Mouse (Mus musculus) mesoderm, embryonic 11.5 days (tissue): ENCODE data around the gene Churc1.

Source experiments
- DNase-seq: peaks from one replicate; pipeline ENCODE4 v3.0.0-alpha.2; 2012; ENCODE audit warnings: low read depth, low spot score

Churc1 gene

DNA sequence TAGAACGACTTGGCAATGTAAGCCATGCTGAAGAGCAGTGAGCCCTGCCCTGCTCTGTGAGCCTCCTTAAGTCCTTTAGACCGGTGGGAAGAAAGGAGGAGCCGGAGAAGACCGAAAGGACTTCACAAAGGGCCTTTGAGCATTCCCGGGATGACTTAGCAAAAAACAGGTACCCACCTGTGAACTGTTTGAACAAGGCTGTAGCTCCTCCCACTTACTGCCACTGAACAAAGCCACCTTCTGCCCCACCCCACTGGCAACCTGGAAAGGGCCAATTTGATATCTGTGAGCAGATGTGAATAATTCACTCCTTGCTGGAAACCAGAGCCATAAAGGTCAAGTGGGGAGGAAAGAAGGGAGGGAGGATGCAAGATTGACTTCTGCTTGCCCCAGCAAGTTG lies 30.0 kb downstream of the Churc1 start, which contains the start of gene Gpx2:
Gene Gpx2, minus strand, starts transcription at position 205 of the 400 bp plus-strand sequence.
- no peak for DNase-seq

- DNase-seq, result no peak
These were observed 31.7 kb downstream of the Churc1 start for GRCm38 (mm10) chr12:76796938-76797539.

GRCm38 (mm10) chr12:76798008-76798720 lies 32.8 kb downstream of the Churc1 start:
- no peak for DNase-seq

- no peak for DNase-seq
These were observed 37.7 kb downstream of the Churc1 start for GRCm38 (mm10) chr12:76803028-76803427.

GRCm38 (mm10) chr12:76803700-76804252 lies 38.4 kb downstream of the Churc1 start:
- DNase-seq, result peak; percentile 59

DNA sequence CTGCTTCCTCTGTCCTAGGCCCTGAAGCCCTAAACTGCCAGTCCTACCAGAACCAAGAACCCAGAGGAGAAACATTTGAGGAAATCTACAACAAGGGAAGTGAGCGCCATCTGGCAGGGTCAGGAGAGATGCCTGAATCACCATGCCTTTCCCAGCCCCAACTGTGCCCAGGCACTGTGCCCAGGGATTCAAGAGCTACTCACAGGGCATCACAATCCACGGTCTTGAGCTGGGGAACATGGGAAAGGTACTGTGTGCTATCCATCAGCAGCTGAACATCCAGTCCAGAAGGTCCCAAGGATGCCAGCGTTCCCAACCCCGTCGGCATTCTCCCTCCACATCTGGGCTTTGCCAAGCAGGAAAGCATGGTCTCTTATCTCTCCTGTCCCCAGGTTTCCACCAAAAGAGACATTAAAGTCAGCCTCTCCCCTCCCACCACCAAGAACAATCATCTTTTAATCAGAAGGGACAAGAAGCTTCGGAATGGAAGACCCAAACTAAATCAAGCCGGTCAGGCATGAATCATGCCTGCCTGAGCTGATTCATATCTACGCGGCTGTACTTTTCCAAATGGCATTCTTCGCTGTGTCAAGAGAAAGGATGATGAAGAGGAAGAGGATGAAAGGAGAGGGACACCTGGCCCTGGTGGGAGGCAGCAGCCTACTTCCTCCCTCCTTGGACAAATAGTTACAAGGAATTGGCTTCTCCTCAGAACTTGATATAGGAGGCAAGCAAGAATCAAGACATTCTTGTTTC lies 39.9 kb downstream of the Churc1 start:
- no peak for DNase-seq

DNA sequence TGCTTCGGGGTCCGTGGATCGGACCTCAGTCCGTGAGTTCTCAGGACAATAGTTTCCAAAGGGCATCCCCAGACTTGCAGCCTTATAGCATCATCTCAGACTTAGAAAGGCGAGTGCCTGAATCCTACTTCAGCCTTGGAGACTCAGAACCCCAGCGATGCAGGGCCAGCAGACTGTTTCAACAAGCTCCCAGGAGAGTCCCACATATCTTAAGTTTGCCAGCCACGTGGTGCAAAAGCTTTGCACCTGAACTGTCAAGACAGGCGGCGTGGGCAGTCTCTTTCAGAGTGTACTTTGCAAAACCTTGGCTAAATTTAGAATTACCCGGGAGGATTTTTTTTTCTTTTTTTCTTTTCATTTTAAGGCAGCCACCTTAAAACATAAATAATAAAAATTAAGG lies 42.5 kb downstream of the Churc1 start:
- no peak for DNase-seq

- DNase-seq, result no peak
These were observed 45.2 kb downstream of the Churc1 start for GRCm38 (mm10) chr12:76810491-76810890.

DNA sequence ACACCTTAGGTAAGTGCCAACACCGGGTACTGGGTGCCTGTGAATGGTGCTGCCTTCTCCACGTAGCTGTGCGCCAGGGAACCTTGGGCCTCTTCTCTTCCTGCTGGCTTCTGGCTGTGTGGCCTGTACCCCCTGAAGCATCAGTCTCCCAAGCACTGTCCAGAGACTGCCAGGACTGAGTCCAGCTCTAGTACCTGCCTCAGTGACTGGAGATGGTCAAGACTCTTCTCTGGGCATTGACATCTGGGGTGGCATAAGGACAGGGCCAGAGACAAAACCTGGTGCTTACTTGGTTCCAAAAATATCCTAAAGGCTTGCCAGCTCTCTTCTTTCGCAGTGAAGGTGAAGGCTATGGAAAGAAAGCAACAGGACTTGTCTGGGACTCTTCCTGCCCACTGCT lies 45.7 kb downstream of the Churc1 start:
- no peak for DNase-seq

- DNase-seq, result no peak
These were observed 48.2 kb downstream of the Churc1 start for GRCm38 (mm10) chr12:76813543-76813942.

GRCm38 (mm10) chr12:76814120-76814519 lies 48.8 kb downstream of the Churc1 start:
- DNase-seq, result no peak

GRCm38 (mm10) chr12:76816720-76817119 lies 51.4 kb downstream of the Churc1 start:
- DNase-seq, result no peak

- no peak for DNase-seq
These were observed 51.8 kb downstream of the Churc1 start for GRCm38 (mm10) chr12:76817176-76817575.

GRCm38 (mm10) chr12:76818120-76818519 lies 52.8 kb downstream of the Churc1 start:
- DNase-seq, result no peak

GRCm38 (mm10) chr12:76818908-76819307 lies 53.6 kb downstream of the Churc1 start:
- DNase-seq, result no peak

DNA sequence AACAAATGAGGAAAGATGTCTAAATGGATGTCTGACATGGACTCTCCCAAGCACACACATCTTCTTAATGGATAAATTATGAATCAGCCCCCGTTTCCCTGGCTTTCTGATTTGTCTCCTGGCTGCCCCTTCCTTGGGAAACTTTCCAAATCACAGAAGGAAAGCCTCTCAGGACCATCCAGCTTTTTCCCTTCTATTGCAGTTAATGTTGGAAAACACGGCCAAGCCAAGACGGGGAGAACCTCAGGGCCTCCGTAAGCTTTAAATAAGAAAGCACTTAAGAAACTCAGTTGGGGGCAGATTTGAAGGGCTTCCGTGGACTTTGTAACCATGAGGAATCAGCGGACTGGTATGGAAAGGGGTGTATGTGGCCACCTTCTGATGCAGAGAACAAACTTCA lies 54.5 kb downstream of the Churc1 start:
- no peak for DNase-seq

GRCm38 (mm10) chr12:76820615-76821014 lies 55.3 kb downstream of the Churc1 start:
- DNase-seq, result peak; percentile 34

- DNase-seq, result no peak
These were observed 56.8 kb downstream of the Churc1 start for GRCm38 (mm10) chr12:76822002-76822650.

- DNase-seq, result no peak
These were observed 57.3 kb downstream of the Churc1 start, which contains the start of gene Rab15 for GRCm38 (mm10) chr12:76822651-76823041. Rab15 (minus strand) TSS chr12:76822908.

DNA sequence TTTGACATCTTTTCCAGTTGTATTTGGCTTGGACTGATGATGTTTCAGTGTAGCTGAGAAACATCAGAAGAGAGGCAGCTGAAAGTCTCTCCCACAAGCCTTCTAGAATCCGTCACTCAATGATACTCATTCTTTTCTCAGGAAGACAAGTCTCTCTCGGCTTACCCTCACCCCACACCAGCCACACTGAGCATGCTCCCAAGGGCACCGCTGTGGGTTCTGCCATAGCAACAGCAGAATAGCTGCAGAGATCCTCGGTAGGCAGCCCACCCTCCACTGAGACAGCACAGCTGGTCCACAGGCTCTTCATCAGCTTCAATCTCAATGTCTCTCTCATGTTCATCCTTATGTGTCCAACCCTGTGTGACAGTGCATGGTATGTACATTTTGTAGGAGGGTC lies 59.9 kb downstream of the Churc1 start:
- no peak for DNase-seq

- peak; percentile 59 for DNase-seq
These were observed 67.4 kb downstream of the Churc1 start for GRCm38 (mm10) chr12:76832704-76833103.
